Mouse (Mus musculus): ENCODE measurements around the gene Dgkd. TPM values are rescaled to one million over a fixed set of nuclear protein-coding genes. Genes with fewer than 3 reads are reported as not detected.

The Dgkd gene
- polyA plus RNA-seq, 1 experiment from 2014 or later, result 25.2 TPM

DNA sequence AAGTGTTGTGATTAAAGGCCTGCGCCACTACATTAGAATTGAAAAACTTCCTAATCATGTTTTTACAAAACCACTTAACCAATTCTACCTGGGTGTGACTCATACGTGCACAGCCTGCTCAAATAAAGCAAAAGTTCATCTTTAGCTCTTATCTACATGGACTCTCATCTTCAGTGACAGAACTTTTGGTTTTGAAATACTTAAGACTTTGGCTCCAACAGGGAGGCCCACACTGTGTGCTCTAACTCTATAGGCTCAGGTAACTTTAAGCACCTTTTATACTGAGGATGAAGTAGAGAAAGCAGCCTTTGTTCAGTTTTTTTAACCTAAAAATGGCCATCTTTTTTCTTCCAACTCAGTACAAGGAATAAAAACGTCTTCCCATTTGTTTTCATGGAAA lies 100.0 kb downstream of the Dgkd start:
- H3K4me1 ChIP-seq, result no peaks in the 10 kb centered on the region
- no peak for ATAC-seq (ENCODE audit: insufficient number of reproducible peaks, low FRiP score, low TSS enrichment, low read depth)
- H3K27me3 ChIP-seq, result no peaks in the 10 kb centered on the region
- H3K9me3 ChIP-seq, result no peaks in the 10 kb centered on the region
- no peak overlapping the region for H3K4me3 ChIP-seq
- no peak overlapping the region for H3K9ac ChIP-seq
- H3K36me3 ChIP-seq, result peaks cover 95% of the 10 kb centered on the region
- no peak overlapping the region for H3K27ac ChIP-seq
- 80% methylated on average over 3 of the region's 3 CpGs for WGBS
- H3K4me2 ChIP-seq, result no peak overlapping the region

DNA sequence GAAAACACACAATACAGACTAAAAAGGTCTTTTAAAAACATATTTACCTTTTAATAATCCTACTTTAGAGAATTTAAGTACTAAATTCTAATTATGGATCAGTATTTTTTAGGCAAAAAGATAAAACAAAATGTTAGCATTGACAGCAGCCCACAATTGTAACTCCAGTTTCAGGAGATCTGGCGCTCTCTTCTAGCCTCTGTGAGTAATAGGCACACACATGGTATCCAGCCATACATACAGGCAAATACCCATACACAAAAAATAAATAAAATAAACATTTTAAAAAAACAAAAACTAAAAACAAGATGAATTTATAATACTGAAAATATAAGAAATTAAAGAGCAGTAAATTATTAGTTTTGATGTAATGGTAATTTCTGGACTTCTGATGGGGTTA lies 105.8 kb downstream of the Dgkd start:
- WGBS, result 100% methylated on average over 1 of the region's 1 CpGs
- ATAC-seq (ENCODE audit: insufficient number of reproducible peaks, low FRiP score, low TSS enrichment, low read depth), result no peak
- Histone ChIP-seq H3K27me3 (no peaks in the 10 kb centered on the region), H3K36me3 (peaks cover 83% of the 10 kb centered on the region), H3K9me3 (no peaks in the 10 kb centered on the region), H3K4me3 (no peak overlapping the region), H3K9ac (no peak overlapping the region), H3K4me2 (no peak overlapping the region), H3K4me1 (no peaks in the 10 kb centered on the region), H3K27ac (no peak overlapping the region)

GRCm38 (mm10) chr1:87959532-87959931 lies 106.4 kb downstream of the Dgkd start:
- no peak overlapping the region for H3K4me3 ChIP-seq
- H3K4me1 ChIP-seq, result no peaks in the 10 kb centered on the region
- ATAC-seq (ENCODE audit: insufficient number of reproducible peaks, low FRiP score, low TSS enrichment, low read depth), result no peak
- WGBS, result 87% methylated on average over 4 of the region's 4 CpGs
- H3K27me3 ChIP-seq, result no peaks in the 10 kb centered on the region
- H3K9me3 ChIP-seq, result no peaks in the 10 kb centered on the region
- H3K36me3 ChIP-seq, result peaks cover 83% of the 10 kb centered on the region
- H3K4me2 ChIP-seq, result no peak overlapping the region
- H3K9ac ChIP-seq, result no peak overlapping the region
- no peak overlapping the region for H3K27ac ChIP-seq

- Histone ChIP-seq H3K36me3 (peaks cover 82% of the 10 kb centered on the region), H3K4me2 (no peak overlapping the region), H3K9ac (no peak overlapping the region), H3K9me3 (no peaks in the 10 kb centered on the region), H3K4me3 (no peak overlapping the region), H3K27ac (no peak overlapping the region), H3K4me1 (no peaks in the 10 kb centered on the region), H3K27me3 (no peaks in the 10 kb centered on the region)
- WGBS, result 69% methylated on average over 4 of the region's 4 CpGs
- ATAC-seq (ENCODE audit: insufficient number of reproducible peaks, low FRiP score, low TSS enrichment, low read depth), result no peak
Observed at GRCm38 (mm10) chr1:87959998-87960431, 106.9 kb downstream of the Dgkd start.

DNA sequence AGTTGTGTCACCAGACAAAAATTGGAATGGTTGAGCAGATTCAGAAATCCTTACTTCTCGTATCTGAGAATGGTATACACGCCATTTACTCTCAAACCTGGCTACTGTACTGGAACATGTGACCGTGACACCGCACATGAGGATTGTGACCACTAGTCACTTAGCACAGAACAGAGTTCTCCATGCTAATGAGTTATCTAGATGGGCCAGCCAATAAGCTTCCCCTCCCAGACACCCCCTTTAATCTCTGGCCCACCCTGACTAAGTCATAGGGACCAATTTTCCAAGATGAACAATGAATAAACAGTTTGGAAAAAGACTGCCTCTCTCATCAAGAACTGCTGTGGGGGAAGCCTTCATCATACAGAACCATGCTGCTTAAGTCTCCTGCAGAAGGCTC lies 107.7 kb downstream of the Dgkd start:
- H3K4me2 ChIP-seq, result no peak overlapping the region
- H3K36me3 ChIP-seq, result peaks cover 79% of the 10 kb centered on the region
- 90% methylated on average over 4 of the region's 4 CpGs for WGBS
- H3K27me3 ChIP-seq, result no peaks in the 10 kb centered on the region
- H3K9ac ChIP-seq, result no peak overlapping the region
- no peak for ATAC-seq (ENCODE audit: insufficient number of reproducible peaks, low FRiP score, low TSS enrichment, low read depth)
- no peak overlapping the region for H3K27ac ChIP-seq
- no peak overlapping the region for H3K4me3 ChIP-seq
- no peaks in the 10 kb centered on the region for H3K9me3 ChIP-seq
- no peaks in the 10 kb centered on the region for H3K4me1 ChIP-seq

GRCm38 (mm10) chr1:87961459-87962167 lies 108.5 kb downstream of the Dgkd start:
- H3K36me3 ChIP-seq, result peaks cover 77% of the 10 kb centered on the region

GRCm38 (mm10) chr1:87970381-87970780 lies 117.3 kb downstream of the Dgkd start:
- H3K9ac ChIP-seq, result no peak overlapping the region
- no peaks in the 10 kb centered on the region for H3K27me3 ChIP-seq
- no peak overlapping the region for H3K27ac ChIP-seq
- H3K4me2 ChIP-seq, result no peak overlapping the region
- H3K4me3 ChIP-seq, result no peak overlapping the region
- peaks cover 66% of the 10 kb centered on the region for H3K36me3 ChIP-seq
- H3K9me3 ChIP-seq, result no peaks in the 10 kb centered on the region
- WGBS, result 82% methylated on average over 4 of the region's 4 CpGs
- ATAC-seq (ENCODE audit: insufficient number of reproducible peaks, low FRiP score, low TSS enrichment, low read depth), result no peak
- no peaks in the 10 kb centered on the region for H3K4me1 ChIP-seq

More at GRCm38 (mm10) chr1:87961459-87962167, 108.5 kb downstream of the Dgkd start:
- H3K27me3 ChIP-seq, result no peaks in the 10 kb centered on the region
- no peak overlapping the region for H3K27ac ChIP-seq
- H3K9ac ChIP-seq, result no peak overlapping the region
- no peaks in the 10 kb centered on the region for H3K4me1 ChIP-seq
- H3K9me3 ChIP-seq, result no peaks in the 10 kb centered on the region
- no peak overlapping the region for H3K4me3 ChIP-seq
- 89% methylated on average over 2 of the region's 2 CpGs for WGBS
- no peak for ATAC-seq (ENCODE audit: insufficient number of reproducible peaks, low FRiP score, low TSS enrichment, low read depth)
- no peak overlapping the region for H3K4me2 ChIP-seq

DNA sequence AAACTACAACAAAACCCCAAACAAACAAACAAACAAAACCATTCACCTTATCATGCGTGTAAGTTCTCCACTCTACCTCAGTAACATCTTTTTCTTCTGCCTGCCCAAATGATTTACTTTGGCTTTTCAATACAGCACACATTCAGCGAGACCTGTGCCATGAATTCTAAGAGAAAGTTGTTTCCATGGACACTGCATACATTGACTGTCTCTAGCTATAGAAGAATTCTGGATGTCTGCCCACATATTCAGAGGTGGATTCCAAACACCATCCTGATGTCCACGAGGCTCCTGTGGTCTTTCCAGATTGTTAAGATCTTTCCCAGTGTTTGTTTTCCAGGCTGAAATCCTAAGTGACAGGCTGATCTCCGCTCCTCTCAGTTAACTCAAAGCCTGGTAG lies 129.2 kb downstream of the Dgkd start:
- 82% methylated on average over 4 of the region's 4 CpGs for WGBS
- no peak overlapping the region for H3K9ac ChIP-seq
- ATAC-seq (ENCODE audit: insufficient number of reproducible peaks, low FRiP score, low TSS enrichment, low read depth), result no peak
- H3K36me3 ChIP-seq, result peaks cover 77% of the 10 kb centered on the region
- H3K4me1 ChIP-seq, result no peaks in the 10 kb centered on the region
- H3K4me2 ChIP-seq, result no peak overlapping the region
- no peaks in the 10 kb centered on the region for H3K27me3 ChIP-seq
- no peak overlapping the region for H3K4me3 ChIP-seq
- H3K9me3 ChIP-seq, result no peaks in the 10 kb centered on the region
- H3K27ac ChIP-seq, result no peak overlapping the region

GRCm38 (mm10) chr1:87992716-87993115 lies 139.6 kb downstream of the Dgkd start:
- no peak overlapping the region for H3K4me2 ChIP-seq
- no peaks in the 10 kb centered on the region for H3K9me3 ChIP-seq
- no peak for ATAC-seq (ENCODE audit: insufficient number of reproducible peaks, low FRiP score, low TSS enrichment, low read depth)
- no peaks in the 10 kb centered on the region for H3K4me1 ChIP-seq
- no peak overlapping the region for H3K9ac ChIP-seq
- no peaks in the 10 kb centered on the region for H3K27me3 ChIP-seq
- H3K36me3 ChIP-seq, result peaks cover 81% of the 10 kb centered on the region
- H3K27ac ChIP-seq, result no peak overlapping the region
- 93% methylated on average over 2 of the region's 2 CpGs for WGBS
- no peak overlapping the region for H3K4me3 ChIP-seq

Other genes starting within 250 kb of the Dgkd start
- gene Inpp5d, start 233.0 kb upstream of the Dgkd start, polyA plus RNA-seq (2015; fragmentation: Nextera tagmentation; extraction: Ambion mirVana), result 7.2 and 8.8 TPM in 2 replicates
- gene Atg16l1, start 97.4 kb upstream of the Dgkd start, polyA plus RNA-seq (2015; fragmentation: Nextera tagmentation; extraction: Ambion mirVana), result 29.0 and 30.0 TPM in 2 replicates
- 1.3 and 1.8 TPM in 2 replicates for gene Sag, start 49.6 kb upstream of the Dgkd start, polyA plus RNA-seq (2015; fragmentation: Nextera tagmentation; extraction: Ambion mirVana)
- gene Usp40, start 155.3 kb downstream of the Dgkd start, polyA plus RNA-seq (2015; fragmentation: Nextera tagmentation; extraction: Ambion mirVana), result 38.0 and 39.2 TPM in 2 replicates
- gene Ugt1a10, start 202.1 kb downstream of the Dgkd start, polyA plus RNA-seq (2015; fragmentation: Nextera tagmentation; extraction: Ambion mirVana), result not detected in 2 replicates
- gene Ugt1a9, start 217.5 kb downstream of the Dgkd start, polyA plus RNA-seq (2015; fragmentation: Nextera tagmentation; extraction: Ambion mirVana), result not detected in 2 replicates
- gene Ugt1a8, start 234.5 kb downstream of the Dgkd start, polyA plus RNA-seq (2015; fragmentation: Nextera tagmentation; extraction: Ambion mirVana), result not detected in 2 replicates
- 4.2 and 4.6 TPM in 2 replicates for gene Ugt1a7c, start 241.8 kb downstream of the Dgkd start, polyA plus RNA-seq (2015; fragmentation: Nextera tagmentation; extraction: Ambion mirVana)
- 0.60 and 1.00 TPM in 2 replicates for gene Ugt1a6b, start 250.0 kb downstream of the Dgkd start, polyA plus RNA-seq (2015; fragmentation: Nextera tagmentation; extraction: Ambion mirVana)